ENCODE assay signal across 13 mouse cellular contexts in genomic region chr12:24656436-24656835, GRCm38 (mm10). TPM values are rescaled to one million over a fixed set of nuclear protein-coding genes. Genes with fewer than 3 reads are reported as not detected.
A peak's percentile ranks its signal among the peaks of the same experiment; 100 is the strongest.
DNase-seq lines count a peak whose midpoint lies in the region; ATAC-seq and TF ChIP-seq lines count a peak whose summit lies in the region.
"Had no signal": no experiment of that assay in that cellular context is flagged by ENCODE, and none has a peak within 500 bp of the region (broad histone marks: within the 10 kb centered on the region; RNA-seq: fewer than 3 reads in every experiment).

No protein-coding gene starts in this region.

- no peak for TF ChIP-seq POLR2A in heart, adult 2 months (IDR thresholded peaks at IDR 0.05; ENCODE audit: insufficient read depth, low read depth, low read length)

- no peaks in the 10 kb centered on the region for H3K9me3 ChIP-seq in lung, postnatal 0 days (ENCODE audit: low read length)
- no peaks in the 10 kb centered on the region for H3K9me3 ChIP-seq in liver, embryonic 15.5 days (replicated peaks)
- H3K9me3 ChIP-seq: lung, embryonic 15.5 days had no signal

- TF ChIP-seq CTCF in heart, adult 2 months (IDR thresholded peaks at IDR 0.05): peak; percentile 42
- peak; percentile 24; the same call in 1 of the 2 replicates for TF ChIP-seq CTCF in lung, postnatal 0 days (IDR thresholded peaks at IDR 0.05)

- intact Hi-C loops in heart, adult 2 months (cut with DNase I): no loop called here

- 0 out of 2 replicates have a peak overlapping the region, but pooled peaks have one; percentile 3 for H3K4me2 ChIP-seq in lung, postnatal 0 days (replicated peaks; ENCODE audit: low read depth, low read length)
- peak overlapping the region; percentile 25; the same call in 1 of the 2 replicates for H3K4me2 ChIP-seq in liver, embryonic 15.5 days
- H3K4me2 ChIP-seq: lung, embryonic 15.5 days had no signal

- no peak for TF ChIP-seq EP300 in heart, adult 2 months (IDR thresholded peaks at IDR 0.05; ENCODE audit: insufficient read depth, low read depth, low read length)
- no peak for TF ChIP-seq EP300 in lung, postnatal 0 days (IDR thresholded peaks at IDR 0.05)

- no peak overlapping the region for H3K9ac ChIP-seq in heart, adult 2 months (ENCODE audit: low read depth, low read length)
- H3K9ac ChIP-seq in lung, postnatal 0 days (replicated peaks; ENCODE audit: low read depth): no peak overlapping the region
- H3K9ac ChIP-seq in liver, embryonic 15.5 days: no peak overlapping the region; the same call in 1 of the 2 replicates
- H3K9ac ChIP-seq: lung, embryonic 15.5 days had no signal

- DNase-seq in heart, adult 2 months: no peak
- no peak for DNase-seq in heart, adult 8-10 months (ENCODE audit: low spot score)
- no peak for DNase-seq in lung, postnatal 0 days (ENCODE audit: low spot score)
- no peak for DNase-seq in lung, adult 18-20 months
- no peak for DNase-seq in urinary bladder, postnatal 10 days (ENCODE audit: low spot score)
- DNase-seq in spleen, adult 18-20 months: no peak
- DNase-seq in layer of hippocampus, postnatal 14 days (ENCODE audit: low spot score in 2 of 2): no peak
- DNase-seq: adrenal gland, postnatal 10 days; cerebellum, adult 11-12 months; gastrocnemius, postnatal 10 days had no signal

- no peak for ATAC-seq in lung, postnatal 0 days
- no peak for ATAC-seq in liver, embryonic 15.5 days (ENCODE audit: insufficient read depth)

- WGBS in heart, adult 2 months: 52% methylated on average over 3 of the region's 3 CpGs
- 65% methylated on average over 3 of the region's 3 CpGs for WGBS in lung, postnatal 0 days
- WGBS in liver, embryonic 15.5 days (ENCODE audit: insufficient replicate concordance): 75% methylated on average over 3 of the region's 3 CpGs

- peaks cover 25% of the 10 kb centered on the region for H3K4me1 ChIP-seq in heart, adult 2 months (ENCODE audit: control insufficient read depth, insufficient read depth, low read length)
- H3K4me1 ChIP-seq in lung, postnatal 0 days (ENCODE audit: insufficient read depth, low read depth, low read length): peaks cover 12% of the 10 kb centered on the region; the same call in 1 of the 2 replicates
- H3K4me1 ChIP-seq in liver, embryonic 15.5 days (replicated peaks): peaks cover 86% of the 10 kb centered on the region

- peaks cover 53% of the 10 kb centered on the region for H3K36me3 ChIP-seq in heart, adult 2 months (ENCODE audit: control insufficient read depth, insufficient read depth, low read length)
- peaks cover 37% of the 10 kb centered on the region for H3K36me3 ChIP-seq in lung, postnatal 0 days (ENCODE audit: insufficient read depth, low read length)
- H3K36me3 ChIP-seq in liver, embryonic 15.5 days (replicated peaks): peaks cover 82% of the 10 kb centered on the region

- H3K4me3 ChIP-seq in heart, adult 2 months: no peak overlapping the region
- no peak overlapping the region for H3K4me3 ChIP-seq in lung, postnatal 0 days (ENCODE audit: low read depth, low read length)
- H3K4me3 ChIP-seq in liver, embryonic 15.5 days (replicated peaks): peak overlapping the region; percentile 17; the same call in 1 of the 2 replicates
- H3K4me3 ChIP-seq: lung, embryonic 15.5 days had no signal

- peaks cover 6% of the 10 kb centered on the region for H3K79me2 ChIP-seq in heart, adult 2 months (replicated peaks; ENCODE audit: control insufficient read depth, insufficient read depth, low read length)

- H3K27me3 ChIP-seq in heart, adult 2 months (ENCODE audit: control insufficient read depth, insufficient read depth, low read length): no peaks in the 10 kb centered on the region
- no peaks in the 10 kb centered on the region for H3K27me3 ChIP-seq in lung, postnatal 0 days (replicated peaks; ENCODE audit: insufficient read depth, low read length)
- no peaks in the 10 kb centered on the region for H3K27me3 ChIP-seq in liver, embryonic 15.5 days
- H3K27me3 ChIP-seq: lung, embryonic 15.5 days had no signal

- H3K27ac ChIP-seq in heart, adult 2 months: no peak overlapping the region
- H3K27ac ChIP-seq in lung, postnatal 0 days (ENCODE audit: low read length): no peak overlapping the region
- no peak overlapping the region for H3K27ac ChIP-seq in liver, embryonic 15.5 days (replicated peaks)
- H3K27ac ChIP-seq: lung, embryonic 15.5 days had no signal

RNA-seq across cellular contexts. Expression of gene Klf11, which starts 5.4 kb away (rescaled TPM):
- 10 to 100 TPM in 1 of 2 experiments, 1 to 10 TPM in 1; 7.8 to 13.5 TPM for total RNA-seq in heart, adult 2 months (2021)
- polyA plus RNA-seq in heart, adult 2 months (2012; rRNA removed): 8.8 and 15.1 TPM in 2 replicates
- total RNA-seq in heart, adult 8-10 months (2022): 10 to 100 TPM in 3 of 4 experiments, 1 to 10 TPM in 1; 7.9 to 11.9 (median 11.1) TPM
- polyA plus RNA-seq in lung, postnatal 0 days (2015; fragmentation: Nextera tagmentation; extraction: Ambion mirVana): 22.1 and 26.0 TPM in 2 replicates
- 9.3 and 10.2 TPM in 2 replicates for polyA plus RNA-seq in liver, embryonic 15.5 days (2015; fragmentation: Nextera tagmentation; extraction: Ambion mirVana)
- 1 to 10 TPM; 4.7 to 6.3 TPM for total RNA-seq in layer of hippocampus, postnatal 14 days (2021)

RNA-seq across cellular contexts. Expression of gene Cys1, which starts 25.2 kb away (rescaled TPM):
- 1 to 10 TPM; 3.3 to 4.0 TPM for total RNA-seq in heart, adult 2 months (2021)
- polyA plus RNA-seq in heart, adult 2 months (2012; rRNA removed): 5.6 and 7.4 TPM in 2 replicates
- 1 to 10 TPM; 3.3 to 5.6 (median 4.7) TPM for total RNA-seq in heart, adult 8-10 months (2022)
- 1.7 and 2.3 TPM in 2 replicates for polyA plus RNA-seq in lung, postnatal 0 days (2015; fragmentation: Nextera tagmentation; extraction: Ambion mirVana)
- 0.61 and 0.76 TPM in 2 replicates for polyA plus RNA-seq in liver, embryonic 15.5 days (2015; fragmentation: Nextera tagmentation; extraction: Ambion mirVana)
- total RNA-seq in layer of hippocampus, postnatal 14 days (2021): 10 to 100 TPM; 13.4 to 14.2 TPM
- total RNA-seq: monocyte, adult 5-6 weeks had no signal

RNA-seq across cellular contexts. Expression of gene Rrm2, which starts 51.6 kb away (rescaled TPM):
- 1 to 10 TPM; 1.8 to 2.1 TPM for total RNA-seq in heart, adult 2 months (2021)
- polyA plus RNA-seq in heart, adult 2 months (2012; rRNA removed): 0.82 and 1.7 TPM in 2 replicates
- total RNA-seq in heart, adult 8-10 months (2022): 1 to 10 TPM; 1.3 to 3.3 (median 2.3) TPM
- 16.3 and 20.7 TPM in 2 replicates for polyA plus RNA-seq in lung, postnatal 0 days (2015; fragmentation: Nextera tagmentation; extraction: Ambion mirVana)
- 444 and 469 TPM in 2 replicates for polyA plus RNA-seq in liver, embryonic 15.5 days (2015; fragmentation: Nextera tagmentation; extraction: Ambion mirVana)
- 1 to 10 TPM; 6.3 to 7.6 TPM for total RNA-seq in layer of hippocampus, postnatal 14 days (2021)
